18 mouse cellular contexts compared by ENCODE assay signal in the genomic region with DNA sequence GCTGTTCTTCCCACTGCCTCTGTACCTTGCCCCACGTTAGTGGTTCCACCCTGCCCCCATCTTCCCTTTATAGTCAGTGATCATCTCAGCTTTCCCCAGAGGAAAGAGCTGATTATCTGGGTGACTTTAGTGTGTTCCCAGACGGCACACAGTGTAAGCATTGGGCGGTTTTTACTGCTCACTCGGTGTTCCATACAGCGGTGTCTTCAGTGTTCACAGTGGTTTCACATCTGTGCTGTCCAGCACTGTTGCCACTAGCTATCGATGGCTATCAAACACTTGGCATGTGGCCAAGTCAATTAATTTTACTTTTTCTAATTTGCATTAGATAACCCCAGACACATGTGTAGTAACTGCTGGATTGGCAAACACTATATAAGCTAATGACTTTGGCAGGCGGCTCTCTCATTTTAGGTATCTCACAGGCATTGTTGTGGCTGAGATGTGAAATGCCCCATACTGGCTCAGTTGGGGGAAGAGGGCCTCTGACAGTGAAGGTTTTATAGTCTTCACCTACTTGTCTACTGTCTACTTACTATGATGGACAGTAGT. TPM values are rescaled to one million over a fixed set of nuclear protein-coding genes. Genes with fewer than 3 reads are reported as not detected.
DNase-seq lines count a peak whose midpoint lies in the region; ATAC-seq and TF ChIP-seq lines count a peak whose summit lies in the region.
"Had no signal": no experiment of that assay in that cellular context is flagged by ENCODE, and none has a peak within 500 bp of the region (broad histone marks: within the 10 kb centered on the region; RNA-seq: fewer than 3 reads in every experiment).

No protein-coding gene starts in this region.

- DNase-seq in hindbrain, embryonic 11.5 days (ENCODE audit: low spot score): no peak
- peak; percentile 15 for DNase-seq in hindbrain, postnatal 0 days (ENCODE audit: low spot score)
- no peak for DNase-seq in lung, postnatal 25 days (ENCODE audit: low spot score)
- no peak for DNase-seq in cerebellum, adult 18-20 months
- DNase-seq: cerebellum, adult 9-10 months; gastrocnemius, postnatal 14 days; kidney, adult 8-10 months; kidney, postnatal 14 days; spleen, adult 18-20 months; thymus, postnatal 25 days had no signal

- no peak overlapping the region for H3K4me3 ChIP-seq in hindbrain, embryonic 13.5 days
- H3K4me3 ChIP-seq in hindbrain, embryonic 11.5 days (ENCODE audit: low read depth, low read length): no peak overlapping the region
- H3K4me3 ChIP-seq in midbrain, embryonic 13.5 days (replicated peaks): no peak overlapping the region
- H3K4me3 ChIP-seq in midbrain, embryonic 15.5 days: no peak overlapping the region
- no peak overlapping the region for H3K4me3 ChIP-seq in hindbrain, postnatal 0 days (ENCODE audit: low read length)
- H3K4me3 ChIP-seq: embryonic facial prominence, embryonic 10.5 days; forebrain, embryonic 13.5 days; neural tube, embryonic 12.5 days had no signal

- H3K27ac ChIP-seq in hindbrain, embryonic 13.5 days: 0 out of 2 replicates have a peak overlapping the region, but pooled peaks have one; percentile 48
- H3K27ac ChIP-seq in hindbrain, embryonic 11.5 days (ENCODE audit: low read depth, low read length): no peak overlapping the region
- no peak overlapping the region for H3K27ac ChIP-seq in midbrain, embryonic 13.5 days
- H3K27ac ChIP-seq in midbrain, embryonic 15.5 days: no peak overlapping the region
- no peak overlapping the region for H3K27ac ChIP-seq in hindbrain, postnatal 0 days
- H3K27ac ChIP-seq: embryonic facial prominence, embryonic 10.5 days; forebrain, embryonic 13.5 days; neural tube, embryonic 12.5 days had no signal

- H3K27me3 ChIP-seq in hindbrain, embryonic 13.5 days: no peaks in the 10 kb centered on the region
- no peaks in the 10 kb centered on the region for H3K27me3 ChIP-seq in hindbrain, embryonic 11.5 days (ENCODE audit: control insufficient read depth, insufficient read depth, low read length)
- H3K27me3 ChIP-seq in midbrain, embryonic 13.5 days: no peaks in the 10 kb centered on the region
- no peaks in the 10 kb centered on the region for H3K27me3 ChIP-seq in midbrain, embryonic 15.5 days (replicated peaks)
- no peaks in the 10 kb centered on the region for H3K27me3 ChIP-seq in hindbrain, postnatal 0 days (ENCODE audit: insufficient read depth, low read length)
- H3K27me3 ChIP-seq: CH12.LX; forebrain, embryonic 13.5 days; neural tube, embryonic 12.5 days had no signal

- H3K4me1 ChIP-seq in hindbrain, embryonic 13.5 days (replicated peaks): peaks cover 6% of the 10 kb centered on the region; the same call in 1 of the 2 replicates
- no peaks in the 10 kb centered on the region for H3K4me1 ChIP-seq in hindbrain, embryonic 11.5 days (replicated peaks; ENCODE audit: control insufficient read depth, insufficient read depth, low read length)
- H3K4me1 ChIP-seq in midbrain, embryonic 13.5 days (replicated peaks): no peaks in the 10 kb centered on the region
- no peaks in the 10 kb centered on the region for H3K4me1 ChIP-seq in midbrain, embryonic 15.5 days
- H3K4me1 ChIP-seq in hindbrain, postnatal 0 days (ENCODE audit: insufficient read depth, low read length): no peaks in the 10 kb centered on the region
- H3K4me1 ChIP-seq: embryonic facial prominence, embryonic 10.5 days; forebrain, embryonic 13.5 days; neural tube, embryonic 12.5 days had no signal

- no peak overlapping the region for H3K9ac ChIP-seq in hindbrain, embryonic 13.5 days
- H3K9ac ChIP-seq in hindbrain, embryonic 11.5 days (ENCODE audit: low read depth, low read length): no peak overlapping the region
- H3K9ac ChIP-seq in midbrain, embryonic 13.5 days (replicated peaks): no peak overlapping the region
- H3K9ac ChIP-seq in midbrain, embryonic 15.5 days: no peak overlapping the region
- no peak overlapping the region for H3K9ac ChIP-seq in hindbrain, postnatal 0 days (replicated peaks; ENCODE audit: low read length)
- H3K9ac ChIP-seq: forebrain, embryonic 13.5 days; neural tube, embryonic 12.5 days had no signal

- no peak overlapping the region for H3K4me2 ChIP-seq in hindbrain, embryonic 13.5 days
- no peak overlapping the region for H3K4me2 ChIP-seq in hindbrain, embryonic 11.5 days (replicated peaks; ENCODE audit: low read depth, low read length)
- no peak overlapping the region for H3K4me2 ChIP-seq in midbrain, embryonic 13.5 days (replicated peaks)
- no peak overlapping the region for H3K4me2 ChIP-seq in midbrain, embryonic 15.5 days
- no peak overlapping the region for H3K4me2 ChIP-seq in hindbrain, postnatal 0 days (ENCODE audit: low read depth, low read length)
- H3K4me2 ChIP-seq: forebrain, embryonic 13.5 days; neural tube, embryonic 12.5 days had no signal

- H3K36me3 ChIP-seq in hindbrain, embryonic 13.5 days: no peaks in the 10 kb centered on the region
- H3K36me3 ChIP-seq in hindbrain, embryonic 11.5 days (ENCODE audit: control insufficient read depth, insufficient read depth, low read length): no peaks in the 10 kb centered on the region
- no peaks in the 10 kb centered on the region for H3K36me3 ChIP-seq in midbrain, embryonic 13.5 days
- H3K36me3 ChIP-seq in midbrain, embryonic 15.5 days (replicated peaks): no peaks in the 10 kb centered on the region
- no peaks in the 10 kb centered on the region for H3K36me3 ChIP-seq in hindbrain, postnatal 0 days (ENCODE audit: insufficient read depth, low read length)
- H3K36me3 ChIP-seq: embryonic facial prominence, embryonic 10.5 days; neural tube, embryonic 12.5 days had no signal

- ATAC-seq in hindbrain, embryonic 13.5 days (ENCODE audit: low FRiP score): peak; percentile 76; the same call in 1 of the 2 replicates
- ATAC-seq in hindbrain, embryonic 11.5 days (ENCODE audit: low FRiP score): no peak
- peak; percentile 34; the same call in 1 of the 2 replicates for ATAC-seq in midbrain, embryonic 13.5 days
- ATAC-seq in midbrain, embryonic 15.5 days (replicated peaks): no peak
- ATAC-seq in hindbrain, postnatal 0 days: no peak
- ATAC-seq: forebrain, embryonic 13.5 days had no signal

- TF ChIP-seq CTCF in hindbrain, postnatal 0 days (IDR thresholded peaks at IDR 0.05; ENCODE audit: low read depth): no peak

- 60% methylated on average over 7 of the region's 7 CpGs for WGBS in hindbrain, embryonic 13.5 days
- WGBS in hindbrain, embryonic 11.5 days: 87% methylated on average over 7 of the region's 7 CpGs
- WGBS in midbrain, embryonic 13.5 days: 74% methylated on average over 7 of the region's 7 CpGs
- 73% methylated on average over 7 of the region's 7 CpGs for WGBS in midbrain, embryonic 15.5 days
- WGBS in hindbrain, postnatal 0 days: 71% methylated on average over 7 of the region's 7 CpGs

- H3K9me3 ChIP-seq in hindbrain, embryonic 13.5 days: no peaks in the 10 kb centered on the region
- no peaks in the 10 kb centered on the region for H3K9me3 ChIP-seq in hindbrain, embryonic 11.5 days (ENCODE audit: control insufficient read depth, low read length)
- no peaks in the 10 kb centered on the region; the same call in 1 of the 2 replicates for H3K9me3 ChIP-seq in midbrain, embryonic 13.5 days
- H3K9me3 ChIP-seq in midbrain, embryonic 15.5 days: no peaks in the 10 kb centered on the region
- no peaks in the 10 kb centered on the region for H3K9me3 ChIP-seq in hindbrain, postnatal 0 days (ENCODE audit: low read length)
- H3K9me3 ChIP-seq: embryonic facial prominence, embryonic 10.5 days; forebrain, embryonic 13.5 days; neural tube, embryonic 12.5 days had no signal

RNA-seq across cellular contexts. Expression of a gene that starts 11.3 kb away (rescaled TPM):
- polyA plus RNA-seq in hindbrain, embryonic 13.5 days (2015; fragmentation: Nextera tagmentation; extraction: Ambion mirVana): 6.2 and 6.5 TPM in 2 replicates
- 6.3 and 7.5 TPM in 2 replicates for polyA plus RNA-seq in hindbrain, embryonic 11.5 days (2014; fragmentation: Nextera tagmentation; extraction: Ambion mirVana)
- 7.7 and 10.2 TPM in 2 replicates for polyA plus RNA-seq in midbrain, embryonic 13.5 days (2015; fragmentation: Nextera tagmentation; extraction: Ambion mirVana)
- 5.3 and 6.6 TPM in 2 replicates for polyA plus RNA-seq in midbrain, embryonic 15.5 days (2015; fragmentation: Nextera tagmentation; extraction: Ambion mirVana)
- 7.4 and 12.1 TPM in 2 replicates for total RNA-seq in hindbrain, postnatal 0 days (2014; rRNA removed)
- polyA plus RNA-seq in hindbrain, postnatal 0 days (2015; fragmentation: Nextera tagmentation; extraction: Ambion mirVana): 7.0 and 9.1 TPM in 2 replicates
- total RNA-seq: CH12.LX, MEL had no signal

RNA-seq across cellular contexts. Expression of a gene that starts 20.4 kb away (rescaled TPM):
- polyA plus RNA-seq in hindbrain, embryonic 13.5 days (2015; fragmentation: Nextera tagmentation; extraction: Ambion mirVana): not detected in 2 replicates
- polyA plus RNA-seq in hindbrain, embryonic 11.5 days (2014; fragmentation: Nextera tagmentation; extraction: Ambion mirVana): 0.54 TPM in 1 of 2 replicates, not detected in the other
- not detected in 2 replicates for polyA plus RNA-seq in midbrain, embryonic 13.5 days (2015; fragmentation: Nextera tagmentation; extraction: Ambion mirVana)
- 0.41 TPM in 1 of 2 replicates, not detected in the other for polyA plus RNA-seq in midbrain, embryonic 15.5 days (2015; fragmentation: Nextera tagmentation; extraction: Ambion mirVana)
- total RNA-seq in hindbrain, postnatal 0 days (2014; rRNA removed): 2.3 and 2.5 TPM in 2 replicates
- 2.5 and 2.7 TPM in 2 replicates for polyA plus RNA-seq in hindbrain, postnatal 0 days (2015; fragmentation: Nextera tagmentation; extraction: Ambion mirVana)
- total RNA-seq: MEL had no signal
- polyA plus RNA-seq: neural tube, embryonic 12.5 days had no signal

Comparison
In these comparisons a context has a peak if more than half of its experiments do, and no peak if none do; other contexts are left out.
1. ATAC-seq: peak in hindbrain, embryonic 13.5 days (single experiment) and midbrain, embryonic 13.5 days (single experiment); none in hindbrain, embryonic 11.5 days (single experiment), midbrain, embryonic 15.5 days (single experiment) and hindbrain, postnatal 0 days (single experiment).